Mouse (Mus musculus) liver, embryonic 16.5 days (tissue): Measurements from ENCODE around the gene Dnajc22. TPM values are rescaled to one million over a fixed set of nuclear protein-coding genes. Genes with fewer than 3 reads are reported as not detected.
A peak's percentile ranks its signal among the peaks of the same experiment; 100 is the strongest.
"Not testable (repeated sequence)": the region's sequence is repeated elsewhere in the genome, so short reads cannot be mapped to it uniquely, and the experiment has no call there.

Experiments used
- ATAC-seq: fragments of 200-750 bp; cut with Nextera tagmentation; 2 replicates; pipeline ENCODE4 v1.8.0; 2017; ENCODE audit warnings: low read depth, mild to moderate bottlenecking, moderate number of reproducible peaks, moderate library complexity
- H3K27ac ChIP-seq: fragments of 300-500 bp; sonication (generic); 2 replicates; pipeline ENCODE4 v1.5.1; 2014; ENCODE audit warnings: mild to moderate bottlenecking, low read length
- H3K27me3 ChIP-seq: fragments of 300-500 bp; sonication (generic); 2 replicates; pipeline ENCODE4 v1.6.1; 2014; ENCODE audit warnings: low read depth, low read length, mixed read lengths; ENCODE audit not compliant: control insufficient read depth, insufficient read depth
- H3K36me3 ChIP-seq: fragments of 300-500 bp; sonication (generic); 2 replicates; pipeline ENCODE4 v1.6.1; 2014; ENCODE audit warnings: mild to moderate bottlenecking; ENCODE audit not compliant: control insufficient read depth, insufficient read depth
- H3K4me1 ChIP-seq: fragments of 300-500 bp; sonication (generic); 2 replicates; pipeline ENCODE4 v1.6.1; 2014; ENCODE audit warnings: low read depth, low read length, mixed read lengths; ENCODE audit not compliant: control insufficient read depth
- H3K4me2 ChIP-seq: fragments of 300-500 bp; sonication (generic); 2 replicates; pipeline ENCODE4 v1.6.1; 2014; ENCODE audit warnings: low read depth, low read length, mixed read lengths
- H3K4me3 ChIP-seq: fragments of 300-500 bp; sonication (generic); 2 replicates; pipeline ENCODE4 v1.5.1; 2014; ENCODE audit warnings: low read depth, mild to moderate bottlenecking, low read length
- H3K9ac ChIP-seq: fragments of 300-500 bp; sonication (generic); 2 replicates; pipeline ENCODE4 v1.6.1; 2014; ENCODE audit warnings: low read depth, low read length
- H3K9me3 ChIP-seq: fragments of 300-500 bp; sonication (generic); replicated peaks from 2 replicates; pipeline ENCODE4 v1.6.1; 2016; ENCODE audit warnings: low read length; ENCODE audit not compliant: control insufficient read depth
- WGBS: fragments of 180-500 bp; shearing (Covaris S2); extraction: QIAGEN DNeasy Blood & Tissue Kit; methylation state at CpG from one replicate; pipeline ENCODE4 v1.1.7; 2014; ENCODE audit not compliant: insufficient replicate concordance; 5-methylcytosine and 5-hydroxymethylcytosine counted together
- polyA plus RNA-seq: library from polyadenylated mRNA; unstranded; fragments of >200 nt; fragmentation: Nextera tagmentation; extraction: Ambion mirVana; gene quantifications from 2 replicates; pipeline ENCODE4 v1.2.1, GENCODE M21; 2015

The Dnajc22 gene
- polyA plus RNA-seq = 18.5 and 19.2 TPM in 2 replicates

DNA sequence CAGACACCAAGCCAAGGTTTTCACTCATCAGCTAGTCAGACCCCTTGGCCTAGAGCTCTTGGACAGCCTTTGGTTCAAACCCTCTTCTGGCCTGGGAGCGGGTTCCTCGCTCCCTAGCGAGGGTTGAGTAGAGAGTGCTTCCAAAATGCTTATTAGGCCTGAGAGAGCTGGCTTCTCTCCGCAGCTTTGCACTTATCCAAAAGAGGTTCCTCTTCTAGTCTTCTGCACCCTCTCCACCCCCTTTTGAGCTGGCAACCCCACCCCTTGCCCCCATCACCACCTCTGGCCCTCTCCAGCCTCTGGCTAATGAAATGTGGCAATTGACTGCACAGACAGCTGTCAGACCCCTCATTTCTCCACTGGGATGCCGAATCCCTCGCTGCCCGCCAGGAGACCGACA, at the start of gene Dnajc22:
Gene Dnajc22, plus strand, starts transcription at position 301 of the 400 bp plus-strand sequence.
- ATAC-seq = no peak
- H3K9me3 ChIP-seq = no peaks in the 10 kb centered on the region
- H3K4me2 ChIP-seq = peak within 1 kb of the TSS; percentile 64
- WGBS = 47% methylated on average over 8 of the region's 8 CpGs
- no peaks in the 10 kb centered on the region for H3K36me3 ChIP-seq
- no peak within 1 kb of the TSS for H3K27ac ChIP-seq
- H3K9ac ChIP-seq = no peak within 1 kb of the TSS
- H3K27me3 ChIP-seq = peaks cover 97% of the 10 kb centered on the region
- H3K4me1 ChIP-seq = peaks cover 20% of the 10 kb centered on the region
- H3K4me3 ChIP-seq = peak within 1 kb of the TSS; percentile 45

GRCm38 (mm10) chr15:99044854-99045253, 48.1 kb upstream of the Dnajc22 start:
- H3K4me2 ChIP-seq = no peak overlapping the region
- H3K27me3 ChIP-seq = no peaks in the 10 kb centered on the region
- 48% methylated on average over 3 of the region's 3 CpGs for WGBS
- H3K9ac ChIP-seq = no peak overlapping the region
- H3K4me1 ChIP-seq = no peaks in the 10 kb centered on the region; the same call in 1 of the 2 replicates
- H3K27ac ChIP-seq = no peak overlapping the region
- no peak for ATAC-seq
- no peaks in the 10 kb centered on the region for H3K36me3 ChIP-seq
- H3K9me3 ChIP-seq = no peaks in the 10 kb centered on the region
- no peak overlapping the region for H3K4me3 ChIP-seq

GRCm38 (mm10) chr15:99045734-99046133, 47.2 kb upstream of the Dnajc22 start:
- 69% methylated on average over 6 of the region's 6 CpGs for WGBS
- not testable (repeated sequence) for H3K9me3 ChIP-seq

GRCm38 (mm10) chr15:99049473-99050253, 43.3 kb upstream of the Dnajc22 start:
- ATAC-seq = no peak
- Histone ChIP-seq H3K27ac (no peak overlapping the region), H3K27me3 (peaks cover 20% of the 10 kb centered on the region), H3K9me3 (no peaks in the 10 kb centered on the region), H3K36me3 (no peaks in the 10 kb centered on the region), H3K4me1 (no peaks in the 10 kb centered on the region; the same call in 1 of the 2 replicates), H3K4me2 (no peak overlapping the region), H3K9ac (no peak overlapping the region), H3K4me3 (no peak overlapping the region)
- WGBS = 28% methylated on average over 13 of the region's 13 CpGs

More at GRCm38 (mm10) chr15:99045734-99046133, 47.2 kb upstream of the Dnajc22 start:
- not testable (repeated sequence) for H3K9ac ChIP-seq, H3K4me3 ChIP-seq, H3K4me2 ChIP-seq, H3K36me3 ChIP-seq, ATAC-seq, H3K27ac ChIP-seq, H3K4me1 ChIP-seq, H3K27me3 ChIP-seq

- Histone ChIP-seq H3K9ac (no peak overlapping the region), H3K4me3 (no peak overlapping the region), H3K27ac (no peak overlapping the region), H3K9me3 (no peaks in the 10 kb centered on the region), H3K4me1 (peaks cover 6% of the 10 kb centered on the region), H3K4me2 (no peak overlapping the region), H3K36me3 (no peaks in the 10 kb centered on the region), H3K27me3 (peaks cover 57% of the 10 kb centered on the region)
- 20% methylated on average over 9 of the region's 9 CpGs for WGBS
- ATAC-seq = no peak
Observed at GRCm38 (mm10) chr15:99053373-99053772, 39.6 kb upstream of the Dnajc22 start.

GRCm38 (mm10) chr15:99055040-99055439, 37.9 kb upstream of the Dnajc22 start, which contains the start of gene Prph:
Gene Prph, plus strand, starts transcription at chr15:99055174.
- H3K4me3 ChIP-seq = peak within 1 kb of the TSS; percentile 24
- peaks cover 65% of the 10 kb centered on the region for H3K27me3 ChIP-seq
- no peaks in the 10 kb centered on the region for H3K9me3 ChIP-seq
- no peaks in the 10 kb centered on the region for H3K36me3 ChIP-seq
- peak within 1 kb of the TSS; percentile 43 for H3K4me2 ChIP-seq
- no peak for ATAC-seq
- peaks cover 6% of the 10 kb centered on the region for H3K4me1 ChIP-seq
- H3K27ac ChIP-seq = no peak within 1 kb of the TSS
- no peak within 1 kb of the TSS for H3K9ac ChIP-seq
- WGBS = 4% methylated on average over 29 of the region's 30 CpGs

DNA sequence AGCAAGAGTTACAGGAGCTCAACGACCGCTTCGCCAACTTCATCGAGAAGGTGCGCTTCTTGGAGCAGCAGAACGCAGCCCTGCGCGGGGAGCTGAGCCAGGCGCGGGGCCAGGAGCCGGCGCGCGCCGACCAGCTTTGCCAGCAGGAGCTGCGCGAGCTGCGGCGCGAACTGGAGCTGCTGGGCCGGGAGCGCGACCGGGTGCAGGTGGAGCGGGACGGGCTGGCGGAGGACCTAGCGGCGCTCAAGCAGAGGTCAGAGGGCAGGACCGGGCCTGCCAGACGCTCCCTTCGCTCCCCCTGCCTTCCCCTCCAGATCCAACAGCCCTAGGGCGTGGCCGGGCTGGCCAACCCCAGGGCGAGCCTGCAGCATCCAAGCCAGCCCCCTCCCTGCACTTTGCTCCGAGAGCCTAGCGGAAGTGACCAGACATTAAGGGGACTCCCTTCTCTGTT, 37.4 kb upstream of the Dnajc22 start:
- peak overlapping the region; percentile 43 for H3K4me2 ChIP-seq
- H3K4me1 ChIP-seq = peaks cover 6% of the 10 kb centered on the region
- no peaks in the 10 kb centered on the region for H3K9me3 ChIP-seq
- H3K27ac ChIP-seq = no peak overlapping the region
- no peaks in the 10 kb centered on the region for H3K36me3 ChIP-seq
- ATAC-seq = peak; percentile 37; the same call in 1 of the 2 replicates
- no peak overlapping the region for H3K9ac ChIP-seq
- peak overlapping the region; percentile 24 for H3K4me3 ChIP-seq
- H3K27me3 ChIP-seq = peaks cover 65% of the 10 kb centered on the region
- WGBS = 0% methylated on average over 30 of the region's 37 CpGs

DNA sequence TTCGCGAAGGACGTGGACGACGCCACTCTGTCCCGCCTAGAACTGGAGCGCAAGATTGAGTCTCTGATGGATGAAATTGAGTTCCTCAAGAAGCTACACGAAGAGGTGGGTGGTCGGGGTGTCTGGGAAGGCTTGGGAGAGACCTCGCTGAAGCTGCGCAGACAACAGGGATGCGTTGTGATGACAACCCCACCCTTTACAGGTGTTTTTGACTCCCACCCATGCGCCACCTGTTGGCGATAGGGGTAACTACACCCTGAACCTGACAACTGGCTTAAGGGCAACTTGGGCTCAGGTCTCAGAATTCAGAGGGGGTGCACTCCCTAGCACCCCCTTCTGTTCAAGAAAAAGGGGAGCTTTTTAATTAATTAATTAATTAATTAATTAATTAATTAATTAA, 36.6 kb upstream of the Dnajc22 start:
- H3K4me1 ChIP-seq = peaks cover 6% of the 10 kb centered on the region
- WGBS = 10% methylated on average over 14 of the region's 14 CpGs
- ATAC-seq = no peak; the same call in 1 of the 2 replicates
- no peak overlapping the region for H3K4me2 ChIP-seq
- no peak overlapping the region for H3K9ac ChIP-seq
- no peaks in the 10 kb centered on the region for H3K9me3 ChIP-seq
- no peak overlapping the region for H3K4me3 ChIP-seq
- H3K27me3 ChIP-seq = peaks cover 67% of the 10 kb centered on the region
- H3K27ac ChIP-seq = no peak overlapping the region
- no peaks in the 10 kb centered on the region for H3K36me3 ChIP-seq

DNA sequence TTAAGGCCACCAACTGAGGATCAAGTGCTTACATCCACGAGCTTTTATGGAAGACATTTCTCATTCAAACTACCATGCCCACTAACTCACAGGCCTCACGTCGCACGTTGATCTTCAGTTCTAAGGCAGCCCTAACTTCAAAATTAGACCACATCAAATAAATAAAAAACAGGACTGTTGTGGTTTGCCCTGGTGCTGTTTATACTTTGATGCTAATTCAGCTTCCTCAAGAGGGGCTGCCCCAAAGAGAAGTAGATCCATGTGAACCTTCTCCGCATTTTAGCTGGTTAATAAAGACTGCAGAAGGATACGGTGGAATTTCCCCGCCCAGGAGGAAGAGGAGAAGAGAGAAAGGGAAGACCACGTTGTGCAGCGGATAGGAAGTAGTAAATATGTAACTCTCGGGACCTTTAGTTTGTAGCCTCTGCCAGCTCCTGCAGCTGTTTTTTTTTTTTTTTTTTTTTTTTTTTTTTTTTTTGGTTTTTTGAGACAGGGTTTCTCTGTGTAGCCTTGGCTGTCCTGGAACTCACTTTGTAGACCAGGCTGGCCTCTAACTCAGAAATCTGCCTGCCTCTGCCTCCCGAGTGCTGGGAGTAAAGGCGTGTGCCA, 27.3 kb upstream of the Dnajc22 start:
- WGBS = 62% methylated on average over 12 of the region's 12 CpGs

More for the DNA sequence above, 27.3 kb upstream of the Dnajc22 start:
- ATAC-seq = no peak
- Histone ChIP-seq H3K27me3 (peaks cover 13% of the 10 kb centered on the region), H3K36me3 (no peaks in the 10 kb centered on the region), H3K4me1 (no peaks in the 10 kb centered on the region), H3K4me2 (no peak overlapping the region), H3K27ac (no peak overlapping the region), H3K9ac (no peak overlapping the region), H3K9me3 (no peaks in the 10 kb centered on the region), H3K4me3 (no peak overlapping the region)
